ENCODE assay signal across 35 mouse cellular contexts in genomic region chr6:44900249-44900648, GRCm38 (mm10).
"Had no signal": no experiment of that assay in that cellular context is flagged by ENCODE, and none has a peak within 500 bp of the region (broad histone marks: within the 10 kb centered on the region; RNA-seq: fewer than 3 reads in every experiment).

No protein-coding gene starts in this region.

- H3K27ac ChIP-seq: heart, embryonic 10.5 days; heart, embryonic 13.5 days; heart, embryonic 15.5 days; hindbrain, embryonic 10.5 days; hindbrain, embryonic 12.5 days; hindbrain, embryonic 13.5 days; hindbrain, embryonic 14.5 days; hindbrain, embryonic 15.5 days; hindbrain, postnatal 0 days; intestine, embryonic 15.5 days; kidney, embryonic 15.5 days; kidney, postnatal 0 days; layer of hippocampus, adult 2 months had no signal

- H3K4me3 ChIP-seq: heart, embryonic 10.5 days; heart, embryonic 12.5 days; heart, embryonic 13.5 days; heart, embryonic 15.5 days; hindbrain, embryonic 10.5 days; hindbrain, embryonic 12.5 days; hindbrain, embryonic 13.5 days; hindbrain, embryonic 15.5 days; intestine, embryonic 15.5 days; kidney, embryonic 15.5 days; layer of hippocampus, adult 2 months had no signal

- H3K4me2 ChIP-seq: heart, embryonic 11.5 days; heart, embryonic 12.5 days; heart, embryonic 13.5 days; heart, embryonic 15.5 days; hindbrain, embryonic 12.5 days; hindbrain, embryonic 13.5 days; hindbrain, embryonic 14.5 days; hindbrain, embryonic 15.5 days; intestine, embryonic 15.5 days; kidney, embryonic 15.5 days had no signal

- DNase-seq: heart, postnatal 10 days; heart, postnatal 14 days; heart, postnatal 36 days; heart, postnatal 4 days; kidney, adult 11 months; kidney, adult 18-20 months; kidney, adult 2 months; kidney, adult 8-10 months; kidney, adult 9 months; kidney, postnatal 10 days; kidney, postnatal 14 days; kidney, postnatal 25 days; kidney, postnatal 36 days; kidney, postnatal 4 days; layer of hippocampus, adult 9-11 months; layer of hippocampus, postnatal 36 days had no signal

- H3K27me3 ChIP-seq: heart, embryonic 12.5 days; heart, embryonic 13.5 days; heart, embryonic 15.5 days; hindbrain, embryonic 12.5 days; hindbrain, embryonic 13.5 days; hindbrain, embryonic 15.5 days; intestine, embryonic 15.5 days; kidney, embryonic 15.5 days had no signal

- H3K9ac ChIP-seq: heart, embryonic 12.5 days; heart, embryonic 13.5 days; heart, embryonic 15.5 days; hindbrain, embryonic 12.5 days; hindbrain, embryonic 13.5 days; hindbrain, embryonic 14.5 days; hindbrain, embryonic 15.5 days; intestine, embryonic 15.5 days; kidney, embryonic 15.5 days had no signal

- H3K4me1 ChIP-seq: heart, embryonic 10.5 days; heart, embryonic 12.5 days; heart, embryonic 13.5 days; heart, embryonic 15.5 days; hindbrain, embryonic 10.5 days; hindbrain, embryonic 12.5 days; hindbrain, embryonic 13.5 days; hindbrain, embryonic 15.5 days; intestine, embryonic 15.5 days; kidney, embryonic 15.5 days had no signal

- H3K9me3 ChIP-seq: heart, embryonic 10.5 days; heart, embryonic 13.5 days; heart, embryonic 15.5 days; hindbrain, embryonic 12.5 days; hindbrain, embryonic 13.5 days; hindbrain, embryonic 15.5 days; intestine, embryonic 15.5 days; kidney, embryonic 15.5 days had no signal

- H3K36me3 ChIP-seq: heart, embryonic 10.5 days; heart, embryonic 12.5 days; heart, embryonic 13.5 days; heart, embryonic 15.5 days; hindbrain, embryonic 10.5 days; hindbrain, embryonic 12.5 days; hindbrain, embryonic 13.5 days; hindbrain, embryonic 15.5 days; intestine, embryonic 15.5 days; kidney, embryonic 15.5 days had no signal

- ATAC-seq: hindbrain, embryonic 16.5 days; hindbrain, postnatal 0 days; inflammation-experienced regulatory T-cells, adult 6 months; intestine, embryonic 15.5 days; intestine, embryonic 16.5 days; intestine, postnatal 0 days had no signal
